Mouse (Mus musculus): ENCODE results near the gene Npcd. TPM values are rescaled to one million over a fixed set of nuclear protein-coding genes. Genes with fewer than 3 reads are reported as not detected.
"Not testable (repeated sequence)": the region's sequence is repeated elsewhere in the genome, so short reads cannot be mapped to it uniquely, and the experiment has no call there.

The Npcd gene
- polyA plus RNA-seq, 1 experiment from 2014 or later: 5.5 TPM

DNA sequence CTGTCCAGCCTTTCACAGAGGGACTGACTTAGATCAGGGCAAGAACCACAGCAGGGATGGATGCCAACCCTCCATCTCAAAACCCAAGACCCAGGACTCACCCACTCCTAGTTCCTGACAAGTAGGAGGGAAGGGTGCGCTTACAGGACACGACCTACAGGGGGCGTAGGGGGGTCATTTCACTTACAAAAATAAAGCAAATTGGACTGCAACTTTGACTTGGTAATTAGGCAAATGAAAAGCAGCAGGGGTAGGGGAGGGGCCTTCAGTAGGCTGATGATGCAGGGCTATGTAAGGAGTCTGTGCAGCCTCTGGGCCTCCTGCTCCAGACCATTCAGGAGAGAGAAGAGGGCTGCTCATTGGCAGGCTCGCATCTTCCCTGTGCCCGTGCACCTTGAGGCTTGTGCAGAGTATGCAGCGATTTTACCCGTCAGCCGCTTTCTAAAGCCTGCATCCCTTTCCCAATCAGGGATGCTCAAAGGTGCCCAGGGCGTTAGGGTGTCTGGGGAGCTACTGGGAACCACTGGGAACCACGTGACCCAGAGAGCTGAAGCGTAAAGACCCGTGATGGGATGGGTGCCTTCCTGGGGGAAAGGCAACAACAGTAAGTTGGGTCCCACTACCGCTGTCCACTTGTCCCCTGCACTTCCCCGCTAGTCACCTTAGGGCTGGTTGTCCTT, 8.8 kb downstream of the Npcd start:
- Histone ChIP-seq H3K4me2 (replicated peaks) (no peak overlapping the region), H3K9me3 (ENCODE audit: control insufficient read depth, low read length) (no peaks in the 10 kb centered on the region), H3K4me1 (replicated peaks; ENCODE audit: control insufficient read depth, insufficient read depth, low read length) (peaks cover 55% of the 10 kb centered on the region), H3K27me3 (ENCODE audit: control insufficient read depth, insufficient read depth, low read length) (no peaks in the 10 kb centered on the region), H3K4me3 (replicated peaks; ENCODE audit: low read length) (no peak overlapping the region), H3K27ac (no peak overlapping the region), H3K9ac (no peak overlapping the region), H3K36me3 (replicated peaks; ENCODE audit: control insufficient read depth, insufficient read depth) (peaks cover 43% of the 10 kb centered on the region)
- ATAC-seq (ENCODE audit: low FRiP score): no peak
- 54% methylated on average over 14 of the region's 14 CpGs for whole genome bisulfite sequencing
- DNase-seq (ENCODE audit: low spot score): no peak

GRCm38 (mm10) chr15:79823588-79824280, 10.3 kb downstream of the Npcd start:
- H3K4me3 ChIP-seq (replicated peaks; ENCODE audit: low read length): no peak overlapping the region
- ATAC-seq (ENCODE audit: low FRiP score) (no peak), DNase-seq (ENCODE audit: low spot score) (no peak)
- no peak overlapping the region for H3K9ac ChIP-seq
- no peak overlapping the region for H3K4me2 ChIP-seq (replicated peaks)
- peaks cover 40% of the 10 kb centered on the region for H3K36me3 ChIP-seq (replicated peaks; ENCODE audit: control insufficient read depth, insufficient read depth)
- H3K9me3 ChIP-seq (ENCODE audit: control insufficient read depth, low read length): no peaks in the 10 kb centered on the region
- no peak overlapping the region for H3K27ac ChIP-seq
- WGBS: 74% methylated on average over 19 of the region's 19 CpGs
- H3K27me3 ChIP-seq (ENCODE audit: control insufficient read depth, insufficient read depth, low read length): no peaks in the 10 kb centered on the region
- H3K4me1 ChIP-seq (replicated peaks; ENCODE audit: control insufficient read depth, insufficient read depth, low read length): peaks cover 40% of the 10 kb centered on the region; the same call in 1 of the 2 replicates

DNA sequence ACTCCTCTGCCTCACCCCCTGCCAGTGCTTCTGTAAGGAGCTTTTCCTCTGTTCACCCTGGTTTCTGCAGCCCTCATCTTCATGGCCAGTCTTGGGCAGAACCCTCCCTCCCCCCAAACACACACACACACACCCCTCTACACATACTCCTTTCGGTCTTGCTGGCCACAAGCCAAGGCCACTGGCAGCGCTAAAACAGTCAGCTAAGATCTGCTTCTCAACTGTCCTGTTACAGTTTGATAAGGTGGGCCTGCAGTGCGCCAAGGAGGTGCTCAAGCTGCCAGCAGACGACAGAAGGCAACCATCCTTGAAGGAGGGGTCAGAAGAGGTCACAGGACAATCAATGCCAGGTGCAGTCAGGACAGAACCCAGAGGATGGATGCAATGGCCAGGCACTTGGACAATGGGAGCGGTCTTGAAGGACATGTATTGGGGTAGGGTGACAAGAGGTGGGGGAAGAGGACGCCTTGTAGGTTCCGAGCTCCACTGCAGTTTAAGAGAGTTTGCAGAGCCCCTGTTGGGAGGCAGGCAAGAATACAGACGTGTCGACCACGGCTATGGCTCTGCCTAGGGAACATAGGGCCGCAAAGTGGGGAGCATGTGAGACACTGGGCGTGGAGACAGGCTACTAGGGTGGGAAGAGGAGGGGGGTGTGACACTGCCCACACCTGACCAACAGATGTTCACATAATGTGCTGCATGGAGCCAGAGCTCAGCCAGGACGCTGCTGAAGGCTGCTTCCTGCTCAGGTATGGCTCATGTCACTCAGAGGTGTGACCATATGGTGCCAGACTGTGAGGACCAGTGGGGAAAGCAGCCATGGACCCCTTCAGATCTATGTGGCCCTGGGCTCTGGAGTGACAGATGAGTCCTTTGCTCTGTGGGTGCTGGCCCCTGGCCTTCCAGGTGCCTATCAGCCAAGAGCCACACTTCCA, 11.5 kb downstream of the Npcd start:
- no peak overlapping the region for H3K4me2 ChIP-seq (replicated peaks)
- no peak overlapping the region for H3K4me3 ChIP-seq (replicated peaks; ENCODE audit: low read length)
- peaks cover 28% of the 10 kb centered on the region; the same call in 1 of the 2 replicates for H3K4me1 ChIP-seq (replicated peaks; ENCODE audit: control insufficient read depth, insufficient read depth, low read length)
- 69% methylated on average over 13 of the region's 13 CpGs for WGBS
- H3K27ac ChIP-seq: no peak overlapping the region
- H3K36me3 ChIP-seq (replicated peaks; ENCODE audit: control insufficient read depth, insufficient read depth): peaks cover 28% of the 10 kb centered on the region
- no peaks in the 10 kb centered on the region for H3K27me3 ChIP-seq (ENCODE audit: control insufficient read depth, insufficient read depth, low read length)
- DNase-seq (ENCODE audit: low spot score) (no peak), ATAC-seq (ENCODE audit: low FRiP score) (peak; percentile 12; the same call in 1 of the 2 replicates)
- 0 out of 2 replicates have a peak, but pooled peaks cover 4% of the 10 kb centered on the region for H3K9me3 ChIP-seq (ENCODE audit: control insufficient read depth, low read length)
- H3K9ac ChIP-seq: no peak overlapping the region

DNA sequence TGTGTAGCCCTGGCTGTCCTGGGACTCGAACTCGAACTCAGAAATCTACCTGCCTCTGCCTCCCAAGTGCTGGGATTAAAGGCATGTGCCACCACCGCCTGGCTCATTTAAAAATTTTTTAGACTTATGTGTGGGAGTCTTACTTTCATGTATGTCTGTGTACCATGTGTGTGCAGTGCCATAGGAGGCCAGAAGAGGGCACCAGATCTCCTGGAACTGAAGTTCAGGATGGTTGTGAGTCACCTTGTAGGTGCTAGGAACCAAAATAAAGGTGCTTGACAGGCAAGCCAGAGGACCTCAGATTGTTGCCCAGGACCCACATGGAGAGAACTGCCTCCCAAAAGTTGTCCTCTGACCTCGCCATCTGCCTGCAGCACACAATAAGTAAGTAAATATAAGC, 15.7 kb downstream of the Npcd start:
- no peak overlapping the region for H3K9ac ChIP-seq
- no peak overlapping the region for H3K27ac ChIP-seq
- ATAC-seq (ENCODE audit: low FRiP score) (no peak), DNase-seq (ENCODE audit: low spot score) (no peak)
- peaks cover 9% of the 10 kb centered on the region for H3K36me3 ChIP-seq (replicated peaks; ENCODE audit: control insufficient read depth, insufficient read depth)
- H3K4me3 ChIP-seq (replicated peaks; ENCODE audit: low read length): no peak overlapping the region
- no peaks in the 10 kb centered on the region for H3K4me1 ChIP-seq (replicated peaks; ENCODE audit: control insufficient read depth, insufficient read depth, low read length)
- no peaks in the 10 kb centered on the region for H3K27me3 ChIP-seq (ENCODE audit: control insufficient read depth, insufficient read depth, low read length)
- no peak overlapping the region for H3K4me2 ChIP-seq (replicated peaks)
- H3K9me3 ChIP-seq (ENCODE audit: control insufficient read depth, low read length): 0 out of 2 replicates have a peak, but pooled peaks cover 4% of the 10 kb centered on the region
- WGBS: 93% methylated on average over 4 of the region's 4 CpGs

DNA sequence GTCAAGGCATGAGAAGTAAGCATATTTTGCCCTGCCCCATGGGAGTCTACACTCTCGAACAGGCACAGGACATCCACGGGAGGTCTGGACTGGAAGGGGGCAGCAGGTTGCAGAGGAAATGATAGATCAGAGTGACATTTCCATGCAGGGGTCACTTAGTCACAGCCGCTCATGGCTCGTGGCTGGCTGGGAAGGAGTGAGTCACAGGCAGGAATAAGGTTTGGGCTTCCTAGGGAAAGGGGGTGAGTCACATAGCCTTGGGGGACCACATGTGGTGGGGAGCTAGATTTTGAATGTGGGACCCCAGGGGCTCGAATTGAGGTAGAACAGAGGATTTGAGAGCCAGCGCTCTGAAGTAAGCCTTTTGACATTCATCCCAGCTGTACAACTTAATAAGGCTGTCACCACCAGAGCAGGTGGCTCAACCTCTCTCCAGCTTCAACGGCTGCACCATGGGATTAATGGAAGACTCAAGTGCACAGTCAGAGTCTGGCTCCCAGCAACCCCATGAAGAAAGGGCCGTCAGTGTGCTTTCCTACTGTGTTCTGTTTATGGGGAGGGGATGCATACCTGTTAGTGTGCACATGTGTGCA, 20.3 kb downstream of the Npcd start:
- Histone ChIP-seq H3K27ac (no peak overlapping the region), H3K27me3 (ENCODE audit: control insufficient read depth, insufficient read depth, low read length) (no peaks in the 10 kb centered on the region), H3K9me3 (ENCODE audit: control insufficient read depth, low read length) (0 out of 2 replicates have a peak, but pooled peaks cover 4% of the 10 kb centered on the region), H3K4me2 (replicated peaks) (no peak overlapping the region), H3K9ac (no peak overlapping the region), H3K4me1 (replicated peaks; ENCODE audit: control insufficient read depth, insufficient read depth, low read length) (no peaks in the 10 kb centered on the region), H3K36me3 (replicated peaks; ENCODE audit: control insufficient read depth, insufficient read depth) (no peaks in the 10 kb centered on the region), H3K4me3 (replicated peaks; ENCODE audit: low read length) (no peak overlapping the region)
- ATAC-seq (ENCODE audit: low FRiP score) (no peak), DNase-seq (ENCODE audit: low spot score) (no peak)
- WGBS: 39% methylated on average over 8 of the region's 8 CpGs

DNA sequence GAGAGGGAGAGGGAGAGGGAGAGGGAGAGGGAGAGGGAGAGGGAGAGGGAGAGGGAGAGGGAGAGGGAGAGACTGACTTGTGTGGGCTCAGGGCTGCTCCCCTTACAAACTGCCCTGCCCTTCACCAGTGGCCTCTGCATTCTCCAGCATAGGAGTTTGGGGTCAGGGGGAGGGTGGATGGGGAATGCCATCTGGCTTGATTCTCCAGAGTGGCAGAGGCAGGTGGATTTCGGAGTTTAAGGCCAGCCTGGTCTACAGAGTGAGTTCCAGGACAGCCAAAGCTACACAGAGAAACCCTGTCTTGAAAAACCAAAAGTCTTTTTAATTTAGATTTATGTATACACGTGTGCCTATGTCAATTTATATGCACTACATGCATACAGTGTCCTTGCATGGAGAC, 21.2 kb downstream of the Npcd start:
- H3K4me3 ChIP-seq (replicated peaks; ENCODE audit: low read length); H3K27me3 ChIP-seq (ENCODE audit: control insufficient read depth, insufficient read depth, low read length); H3K9me3 ChIP-seq (ENCODE audit: control insufficient read depth, low read length); H3K27ac ChIP-seq; H3K9ac ChIP-seq; ATAC-seq (ENCODE audit: low FRiP score); H3K36me3 ChIP-seq (replicated peaks; ENCODE audit: control insufficient read depth, insufficient read depth); H3K4me1 ChIP-seq (replicated peaks; ENCODE audit: control insufficient read depth, insufficient read depth, low read length); DNase-seq (ENCODE audit: low spot score); H3K4me2 ChIP-seq (replicated peaks): not testable (repeated sequence)
- 67% methylated on average over 2 of the region's 2 CpGs for WGBS

DNA sequence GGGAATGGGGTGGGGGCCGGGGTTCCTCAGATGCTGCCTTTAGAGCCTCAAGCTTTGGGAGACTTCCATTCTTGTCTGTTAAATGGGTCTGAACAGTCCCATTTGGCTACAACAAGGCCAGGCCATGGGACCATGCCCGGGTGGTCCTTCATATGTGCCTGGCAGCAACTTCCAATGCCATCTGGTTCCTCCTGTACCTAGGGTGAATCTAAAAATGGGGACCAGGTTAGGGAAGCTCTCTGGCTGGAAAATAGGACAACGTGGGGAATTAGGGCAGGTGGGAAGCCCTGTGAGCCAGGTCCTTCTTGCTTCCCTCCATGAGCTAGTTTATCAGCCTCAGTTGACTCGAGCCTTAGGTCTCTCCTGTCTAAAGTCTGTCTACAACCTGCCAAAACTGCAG, 23.0 kb downstream of the Npcd start:
- Histone ChIP-seq H3K9ac (no peak overlapping the region), H3K9me3 (ENCODE audit: control insufficient read depth, low read length) (no peaks in the 10 kb centered on the region), H3K27ac (no peak overlapping the region), H3K4me3 (replicated peaks; ENCODE audit: low read length) (no peak overlapping the region), H3K27me3 (ENCODE audit: control insufficient read depth, insufficient read depth, low read length) (peaks cover 15% of the 10 kb centered on the region), H3K4me1 (replicated peaks; ENCODE audit: control insufficient read depth, insufficient read depth, low read length) (no peaks in the 10 kb centered on the region), H3K4me2 (replicated peaks) (no peak overlapping the region), H3K36me3 (replicated peaks; ENCODE audit: control insufficient read depth, insufficient read depth) (no peaks in the 10 kb centered on the region)
- ATAC-seq (ENCODE audit: low FRiP score) (no peak), DNase-seq (ENCODE audit: low spot score) (no peak)
- WGBS: 78% methylated on average over 4 of the region's 4 CpGs

GRCm38 (mm10) chr15:79810061-79810460, 24.0 kb downstream of the Npcd start:
- WGBS: 62% methylated on average over 3 of the region's 3 CpGs
- Histone ChIP-seq H3K36me3 (replicated peaks; ENCODE audit: control insufficient read depth, insufficient read depth) (no peaks in the 10 kb centered on the region), H3K27me3 (ENCODE audit: control insufficient read depth, insufficient read depth, low read length) (peaks cover 24% of the 10 kb centered on the region), H3K9me3 (ENCODE audit: control insufficient read depth, low read length) (no peaks in the 10 kb centered on the region), H3K4me3 (replicated peaks; ENCODE audit: low read length) (no peak overlapping the region), H3K9ac (no peak overlapping the region), H3K4me1 (replicated peaks; ENCODE audit: control insufficient read depth, insufficient read depth, low read length) (peaks cover 2% of the 10 kb centered on the region), H3K27ac (no peak overlapping the region), H3K4me2 (replicated peaks) (no peak overlapping the region)
- ATAC-seq (ENCODE audit: low FRiP score) (no peak), DNase-seq (ENCODE audit: low spot score) (no peak)

GRCm38 (mm10) chr15:79808658-79809057, 25.4 kb downstream of the Npcd start:
- Histone ChIP-seq H3K27ac (no peak overlapping the region), H3K27me3 (ENCODE audit: control insufficient read depth, insufficient read depth, low read length) (peaks cover 29% of the 10 kb centered on the region), H3K4me1 (replicated peaks; ENCODE audit: control insufficient read depth, insufficient read depth, low read length) (peaks cover 5% of the 10 kb centered on the region), H3K9me3 (ENCODE audit: control insufficient read depth, low read length) (no peaks in the 10 kb centered on the region), H3K36me3 (replicated peaks; ENCODE audit: control insufficient read depth, insufficient read depth) (no peaks in the 10 kb centered on the region), H3K9ac (no peak overlapping the region), H3K4me3 (replicated peaks; ENCODE audit: low read length) (no peak overlapping the region), H3K4me2 (replicated peaks) (no peak overlapping the region)
- WGBS: 45% methylated on average over 5 of the region's 5 CpGs
- DNase-seq (ENCODE audit: low spot score) (no peak), ATAC-seq (ENCODE audit: low FRiP score) (no peak)

All from hindbrain, embryonic 14.5 days (tissue).